Mouse (Mus musculus) gastrocnemius, adult 8-10 months (tissue): Measurements from ENCODE around the gene Napsa. TPM values are rescaled to one million over a fixed set of nuclear protein-coding genes. Genes with fewer than 3 reads are reported as not detected.

Experiments
- DNase-seq, 2 experiments: peaks; one replicate each; pipeline ENCODE4 v3.0.0; 2022; ENCODE audit warnings: low spot score in 2 of 2
- microRNA-seq: library from miRNA; unstranded; fragments of <30 nt; microRNA quantifications from one replicate; pipeline ENCODE4 v1.2.0, GENCODE M21; 2022
- total RNA-seq, 4 experiments: library from RNA; stranded (reverse); gene quantifications; 2 replicates each; pipeline ENCODE4 v1.2.4; 2022

The Napsa gene
- total RNA-seq, 4 experiments from 2014 or later: 0.22 to 0.46 (median 0.40) TPM; not detected in 1

DNA sequence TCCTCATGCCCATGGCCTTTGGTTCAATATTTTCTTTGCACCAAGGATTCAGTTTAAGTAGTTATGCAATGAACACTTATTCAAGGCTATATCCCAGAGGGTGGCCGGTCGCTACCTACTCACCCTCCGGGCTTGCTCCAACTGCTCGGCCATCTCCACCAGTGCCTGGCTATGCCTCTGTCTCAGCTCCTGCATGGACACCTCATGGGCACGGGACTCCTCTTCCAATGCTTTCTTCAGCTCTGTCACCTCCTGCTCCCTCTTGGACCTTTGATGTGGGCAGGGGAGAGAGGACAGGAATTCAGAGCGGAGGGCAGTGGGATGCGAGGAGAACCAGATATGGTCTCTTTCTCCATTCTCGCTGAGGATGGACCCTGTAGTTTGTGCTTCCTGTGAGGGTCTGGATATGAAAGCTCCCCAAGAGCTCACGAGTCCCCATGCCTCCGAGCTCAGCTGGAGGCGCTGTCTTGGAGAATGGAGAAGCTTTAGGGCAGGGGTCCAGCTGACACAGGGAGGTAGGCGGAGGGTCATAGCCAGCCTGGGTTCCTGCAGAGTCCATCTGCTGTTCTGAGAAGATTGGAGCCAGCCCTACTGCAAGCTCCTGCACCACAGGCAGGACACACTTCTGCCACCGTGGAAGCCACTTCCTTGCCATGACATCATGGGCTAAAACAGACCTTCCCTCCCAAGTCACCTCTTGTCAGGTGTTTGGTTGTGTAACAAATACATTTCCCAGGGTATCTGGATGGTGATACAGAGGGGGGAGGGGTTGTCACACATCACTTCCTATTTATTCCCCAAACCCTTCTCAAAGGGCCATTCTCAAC lies 53.3 kb downstream of the Napsa start:
- no peak for DNase-seq

DNA sequence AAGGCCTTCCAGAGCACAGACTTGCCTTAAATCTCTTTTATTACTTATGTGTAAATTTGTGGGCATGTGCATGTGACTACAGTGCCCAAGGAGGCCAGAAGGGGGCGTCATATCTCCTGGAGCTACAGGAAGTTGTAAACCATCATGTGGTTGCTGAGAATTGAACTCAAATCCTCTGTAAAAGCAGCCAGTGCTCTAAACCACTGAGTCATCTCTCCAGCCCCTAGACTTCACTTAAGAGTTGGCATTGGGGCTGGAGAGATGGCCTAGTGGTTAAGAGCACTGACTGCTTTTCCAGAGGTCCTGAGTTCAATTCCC lies 53.8 kb downstream of the Napsa start:
- DNase-seq: no peak

DNA sequence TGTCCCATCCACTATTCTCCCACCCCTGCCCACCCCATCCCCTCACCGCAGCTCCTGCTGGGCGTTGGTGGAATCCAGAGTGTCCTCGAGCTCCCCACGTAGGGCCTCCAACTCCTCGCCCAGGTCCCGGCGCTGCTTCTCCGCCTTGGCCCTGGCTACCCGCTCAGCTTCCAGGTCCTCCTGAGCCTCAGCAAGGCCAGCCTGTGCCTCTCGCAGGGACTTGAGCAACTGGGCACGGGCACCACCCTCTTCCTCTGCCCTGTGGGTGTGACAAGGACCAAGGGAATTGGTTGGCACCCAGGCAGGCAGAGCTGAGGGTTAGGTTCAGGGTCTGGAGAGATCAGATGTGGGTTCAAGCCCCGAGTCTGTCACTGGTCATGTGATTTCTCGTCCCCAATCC lies 54.8 kb downstream of the Napsa start:
- DNase-seq: no peak

DNA sequence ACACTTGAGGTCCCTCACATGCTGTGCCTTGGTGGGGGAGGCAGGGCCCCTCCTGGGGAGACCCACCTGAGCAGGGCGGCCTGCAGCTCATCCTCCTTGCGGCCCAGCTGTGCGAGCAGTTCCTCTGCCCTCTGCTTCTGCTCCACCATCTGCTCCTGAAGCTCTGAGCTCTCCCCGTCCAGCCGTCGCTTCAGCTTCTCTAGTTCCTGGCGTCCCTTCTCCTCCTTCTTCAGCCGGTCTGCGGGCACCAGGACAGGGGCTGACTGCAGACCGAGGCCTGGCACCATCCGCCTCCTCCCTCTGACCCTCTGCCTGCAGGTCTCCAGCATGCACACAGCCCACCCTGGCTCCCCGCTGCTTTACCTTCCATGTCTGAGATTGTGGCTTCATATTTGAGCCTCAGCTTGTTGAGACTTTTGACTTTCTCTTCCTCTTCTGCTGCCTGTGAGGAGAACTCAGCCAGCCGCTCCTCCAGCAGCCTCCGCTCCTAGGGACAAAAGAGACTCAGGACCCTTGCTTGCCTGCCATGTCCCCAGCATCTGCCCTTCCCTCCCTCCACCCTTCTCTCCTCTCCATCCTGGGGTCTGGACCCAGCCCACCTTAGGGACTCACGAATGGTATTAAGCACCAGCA lies 56.3 kb downstream of the Napsa start:
- no peak for DNase-seq

DNA sequence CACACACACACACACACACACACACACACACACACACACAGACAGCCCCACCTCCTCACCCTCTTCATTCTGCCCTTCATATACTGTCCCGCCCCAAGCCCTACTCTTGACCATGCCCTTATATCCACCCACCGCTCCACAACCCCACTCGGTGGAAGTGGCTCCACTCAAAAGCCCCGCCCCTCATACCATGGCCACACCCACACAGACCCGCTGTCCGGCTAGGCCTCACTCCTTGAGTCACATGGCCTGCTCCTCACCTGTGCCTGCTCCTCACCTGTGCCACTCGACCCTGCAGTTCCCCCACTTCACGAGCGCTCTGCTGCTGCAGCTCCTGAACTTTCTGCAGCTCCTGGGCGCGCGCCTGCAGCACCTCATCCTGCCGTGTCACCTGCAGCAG lies 58.3 kb downstream of the Napsa start:
- DNase-seq: no peak

DNA sequence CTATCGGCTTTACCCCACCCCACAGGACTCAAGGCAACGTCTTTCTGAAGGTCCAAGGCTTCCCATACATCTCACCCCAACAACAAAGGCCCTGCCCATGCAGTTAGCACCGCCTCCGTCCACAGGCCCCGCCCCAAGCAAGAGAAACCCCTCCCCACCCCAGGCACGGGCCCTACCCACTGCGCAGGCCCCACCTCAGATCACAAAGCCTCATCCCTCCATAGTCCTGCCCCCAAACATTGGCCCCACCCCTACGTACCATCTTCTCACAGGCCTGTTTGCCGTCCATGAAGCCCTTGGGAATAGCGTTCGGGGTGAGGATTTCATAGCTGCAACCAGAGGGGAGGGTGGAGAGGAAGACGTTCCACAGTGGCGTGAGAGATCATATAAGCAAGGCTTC lies 60.5 kb downstream of the Napsa start:
- no peak for DNase-seq

DNA sequence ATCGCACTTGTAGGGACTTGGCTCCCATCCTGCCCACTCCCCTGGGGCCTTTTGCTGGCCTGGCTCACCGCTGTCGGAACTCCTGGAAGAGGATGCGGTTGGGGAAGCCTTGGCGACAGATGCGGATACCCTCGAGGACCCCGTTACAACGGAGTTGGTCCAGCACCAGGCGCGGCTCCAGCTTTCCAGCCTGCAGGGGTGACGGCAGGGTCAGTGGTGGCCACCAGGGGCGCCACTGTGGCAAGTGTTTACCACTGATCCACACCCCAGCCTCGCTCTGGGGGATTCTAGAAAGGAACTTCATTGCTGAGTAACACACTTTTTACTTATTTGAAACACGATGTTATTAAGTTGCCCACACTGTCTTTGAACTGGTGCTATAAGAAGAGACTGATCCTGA lies 61.2 kb downstream of the Napsa start:
- no peak for DNase-seq

Small RNAs within 50 kb of the gene (microRNA-seq; reads per million reads assigned to microRNA genes)
- not detected for gene Mir7053

Other genes starting within 250 kb of the Napsa start
- 1 to 10 TPM; 3.2 to 7.0 (median 5.2) TPM for gene Syt3, start 188.3 kb upstream of the Napsa start, total RNA-seq
- not detected for gene 1700008O03Rik, start 186.6 kb upstream of the Napsa start, total RNA-seq
- under 1 TPM; 0.10 to 0.27 (median 0.11) TPM for gene Lrrc4b, start 143.4 kb upstream of the Napsa start, total RNA-seq
- under 1 TPM in 1 of 4 experiments, not detected in 3; 0.29 TPM for gene Aspdh, start 107.0 kb upstream of the Napsa start, total RNA-seq
- gene Josd2, start 104.4 kb upstream of the Napsa start, total RNA-seq: 10 to 100 TPM; 48.9 to 66.1 (median 56.3) TPM
- 10 to 100 TPM; 48.6 to 53.7 (median 51.8) TPM for gene Emc10, start 75.9 kb upstream of the Napsa start, total RNA-seq
- 1 to 10 TPM; 3.4 to 5.4 (median 4.4) TPM for gene Fam71e1, start 75.8 kb upstream of the Napsa start, total RNA-seq
- 1,000 to 10,000 TPM; 5,017 to 5,674 (median 5,484) TPM for gene Mybpc2, start 47.7 kb upstream of the Napsa start, total RNA-seq
- gene Spib, start 40.3 kb upstream of the Napsa start, total RNA-seq: not detected
- gene Pold1, start 23.5 kb upstream of the Napsa start, total RNA-seq: 1 to 10 TPM; 4.6 to 5.9 (median 5.4) TPM
- gene Nr1h2, start 18.4 kb upstream of the Napsa start, total RNA-seq: 10 to 100 TPM; 38.0 to 45.8 (median 40.1) TPM
- gene Kcnc3, start 18.3 kb downstream of the Napsa start, total RNA-seq: 1 to 10 TPM; 3.6 to 5.1 (median 4.5) TPM
- gene Myh14, start 98.5 kb downstream of the Napsa start, total RNA-seq: 10 to 100 TPM; 38.7 to 58.3 (median 42.5) TPM
- gene Izumo2, start 136.4 kb downstream of the Napsa start, total RNA-seq: not detected
- 10 to 100 TPM; 19.9 to 23.5 (median 21.6) TPM for gene Vrk3, start 176.0 kb downstream of the Napsa start, total RNA-seq
- under 1 TPM in 1 of 4 experiments, not detected in 3; 0.13 TPM for gene Zfp473, start 178.7 kb downstream of the Napsa start, total RNA-seq
- gene Nup62, start 243.7 kb downstream of the Napsa start, total RNA-seq: 10 to 100 TPM; 18.8 to 25.8 (median 22.7) TPM
- gene Il4i1, start 244.0 kb downstream of the Napsa start, total RNA-seq: 1 to 10 TPM; 1.8 to 4.4 (median 2.6) TPM
- gene Atf5, start 244.3 kb downstream of the Napsa start, total RNA-seq: 10 to 100 TPM; 71.2 to 97.1 (median 77.4) TPM